Mouse (Mus musculus) neutrophil, adult 5-6 weeks (primary cell): Measurements from ENCODE around the gene Gm5796. TPM values are rescaled to one million over a fixed set of nuclear protein-coding genes. Genes with fewer than 3 reads are reported as not detected.
"Not testable (repeated sequence)": the region's sequence is repeated elsewhere in the genome, so short reads cannot be mapped to it uniquely, and the experiment has no call there.

Experiments
- ATAC-seq: fragments of 151-379, 151-347 bp; 2 replicates; pipeline ENCODE4 v1.8.0; 2017; ENCODE audit warnings: mild to moderate bottlenecking, moderate TSS enrichment; ENCODE audit not compliant: insufficient number of reproducible peaks, poor library complexity, low FRiP score, severe bottlenecking; ENCODE audit errors: extremely low read depth
- total RNA-seq: library from RNA; stranded (forward); fragments of 200-1000 nt; gene quantifications from 2 replicates; pipeline ENCODE4 v1.2.3, GENCODE M21; 2017

The Gm5796 gene
- total RNA-seq: not detected in 2 replicates

DNA sequence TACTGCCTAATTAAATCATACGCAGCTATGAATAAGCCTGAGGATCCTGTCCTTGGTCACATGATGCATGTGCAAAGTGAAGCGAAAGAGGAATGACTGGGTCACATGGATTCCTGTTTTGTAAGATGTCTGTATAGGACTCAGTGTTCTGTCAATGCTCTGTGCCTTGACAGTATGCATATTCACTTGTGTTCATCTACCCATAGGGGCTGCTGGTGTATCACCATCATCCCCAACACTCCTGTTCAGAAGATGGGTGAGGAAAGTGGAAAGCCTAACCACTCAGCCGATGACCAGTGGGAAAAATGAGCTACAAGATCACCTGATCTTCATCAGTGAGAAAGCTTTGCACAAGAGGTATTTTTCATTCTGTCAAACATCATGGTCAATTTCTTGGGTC, at the start of gene Gm5796:
Gm5796 (plus strand) TSS at position 301 of the 400 bp plus-strand sequence.
- ATAC-seq: not testable (repeated sequence)

DNA sequence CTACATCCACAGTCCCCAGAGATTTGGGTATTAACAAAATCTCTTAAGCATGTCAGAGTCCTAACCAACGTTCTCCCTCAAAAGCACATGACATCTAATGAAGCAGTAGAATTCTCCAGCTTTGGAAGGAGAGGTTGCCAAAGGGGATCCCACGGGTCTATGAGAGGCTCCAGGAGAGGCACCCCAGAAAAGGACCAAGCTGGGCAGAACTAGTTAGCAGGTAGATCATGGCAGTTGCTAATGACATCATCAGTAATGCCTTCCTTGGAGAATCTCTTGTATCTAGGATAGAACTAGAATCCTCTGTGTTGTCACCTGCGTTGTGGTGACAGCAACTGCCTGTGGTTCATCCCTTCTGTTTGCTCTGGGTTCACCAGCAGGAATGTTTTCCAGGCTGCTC, 25.6 kb upstream of the Gm5796 start, which contains the start of gene Gm3099:
Gm3099 (plus strand) TSS at position 301 of the 400 bp plus-strand sequence.
- ATAC-seq: not testable (repeated sequence)

DNA sequence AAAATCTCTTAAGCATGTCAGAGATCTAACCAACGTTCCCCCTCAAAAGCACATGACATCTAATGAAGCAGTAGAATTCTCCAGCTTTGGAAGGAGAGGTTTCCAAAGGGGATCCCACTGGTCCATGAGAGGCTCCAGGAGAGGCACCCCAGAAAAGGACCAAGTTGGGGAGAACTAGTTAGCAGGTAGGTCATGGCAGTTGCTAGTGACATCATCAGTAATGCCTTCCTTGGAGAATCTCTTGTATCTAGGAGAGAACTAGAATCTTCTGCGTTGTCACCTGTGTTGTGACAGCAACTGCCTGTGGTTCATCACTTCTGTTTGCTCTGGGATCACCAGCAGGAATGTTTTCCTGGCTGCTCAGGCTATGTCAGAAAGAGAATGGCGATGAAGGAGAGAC, 60.1 kb downstream of the Gm5796 start, which contains the start of gene Gm3115:
Gm3115 (plus strand) TSS at position 301 of the 400 bp plus-strand sequence.
- ATAC-seq: not testable (repeated sequence)

Other genes starting within 250 kb of the Gm5796 start
- gene Gm3002, start 213.9 kb upstream of the Gm5796 start, total RNA-seq: not detected in 2 replicates
- not detected in 2 replicates for gene Gm3033, start 177.7 kb upstream of the Gm5796 start, total RNA-seq
- gene Gm2916, start 139.8 kb upstream of the Gm5796 start, total RNA-seq: not detected in 2 replicates
- not detected in 2 replicates for gene Gm3029, start 92.2 kb upstream of the Gm5796 start, total RNA-seq
- gene Gm3095, start 60.4 kb upstream of the Gm5796 start, total RNA-seq: 0.23 TPM in 1 of 2 replicates, not detected in the other
- gene Gm3099, start 25.5 kb upstream of the Gm5796 start, total RNA-seq: not detected in 2 replicates
- gene Gm3115, start 60.2 kb downstream of the Gm5796 start, total RNA-seq: not detected in 2 replicates
- not detected in 2 replicates for gene Gm8108, start 86.6 kb downstream of the Gm5796 start, total RNA-seq
- gene Gm3127, start 141.1 kb downstream of the Gm5796 start, total RNA-seq: not detected in 2 replicates
- not detected in 2 replicates for gene Gm2974, start 158.6 kb downstream of the Gm5796 start, total RNA-seq
- 0.23 TPM in 1 of 2 replicates, not detected in the other for gene Gm3138, start 225.7 kb downstream of the Gm5796 start, total RNA-seq